Mouse (Mus musculus): Measurements from ENCODE around the gene Leo1. TPM values are rescaled to one million over a fixed set of nuclear protein-coding genes. Genes with fewer than 3 reads are reported as not detected.
"Not testable (repeated sequence)": the region's sequence is repeated elsewhere in the genome, so short reads cannot be mapped to it uniquely, and the experiment has no call there.

Leo1 gene
- polyA plus RNA-seq, 1 experiment from 2014 or later, result 43.6 TPM

DNA sequence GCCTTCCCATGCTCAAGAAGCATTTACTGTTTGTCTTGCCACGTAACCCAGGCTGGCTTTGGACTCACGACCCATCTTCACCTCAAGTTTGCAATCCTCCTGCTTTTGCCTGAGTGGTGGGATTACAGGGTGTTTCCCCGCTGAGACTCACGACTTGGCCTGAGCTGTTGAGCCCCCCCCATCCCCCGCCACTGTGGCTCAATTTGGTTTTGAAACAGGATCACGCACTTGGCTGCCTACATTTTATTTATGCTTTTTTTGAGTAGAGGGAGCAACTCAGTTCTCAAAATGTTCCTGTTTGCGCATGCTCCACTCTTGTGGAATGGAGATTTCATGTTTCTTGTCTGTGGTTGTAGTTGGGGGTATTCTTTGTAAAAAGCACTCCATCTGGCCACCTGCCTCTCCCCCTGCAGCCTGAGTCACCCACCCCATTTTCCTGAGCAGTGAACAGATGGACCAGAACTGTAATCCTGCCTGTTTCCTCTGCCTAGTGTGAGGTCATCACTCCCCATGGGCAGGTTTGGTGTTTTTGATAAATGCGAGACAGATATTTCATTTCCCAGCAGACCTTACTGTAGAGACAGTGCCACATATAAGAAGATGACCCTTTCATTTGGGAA is 37.9 kb downstream of the Leo1 start:
- Histone ChIP-seq H3K4me1 (ENCODE audit: control insufficient read depth, insufficient read depth, low read length) (peaks cover 3% of the 10 kb centered on the region; the same call in 1 of the 2 replicates), H3K27ac (ENCODE audit: low read length) (no peak overlapping the region), H3K4me2 (ENCODE audit: low read length) (no peak overlapping the region), H3K4me3 (ENCODE audit: low read depth, low read length) (no peak overlapping the region), H3K36me3 (ENCODE audit: control insufficient read depth, insufficient read depth, low read length) (peaks cover 4% of the 10 kb centered on the region; the same call in 1 of the 2 replicates), H3K27me3 (ENCODE audit: control insufficient read depth, insufficient read depth, low read depth, low read length) (no peaks in the 10 kb centered on the region), H3K9me3 (replicated peaks; ENCODE audit: control insufficient read depth, low read length, poor library complexity, severe bottlenecking) (no peaks in the 10 kb centered on the region), H3K9ac (ENCODE audit: low read depth, low read length) (no peak overlapping the region)
- 39% methylated on average over 8 of the region's 8 CpGs for WGBS
- no peak for ATAC-seq

DNA sequence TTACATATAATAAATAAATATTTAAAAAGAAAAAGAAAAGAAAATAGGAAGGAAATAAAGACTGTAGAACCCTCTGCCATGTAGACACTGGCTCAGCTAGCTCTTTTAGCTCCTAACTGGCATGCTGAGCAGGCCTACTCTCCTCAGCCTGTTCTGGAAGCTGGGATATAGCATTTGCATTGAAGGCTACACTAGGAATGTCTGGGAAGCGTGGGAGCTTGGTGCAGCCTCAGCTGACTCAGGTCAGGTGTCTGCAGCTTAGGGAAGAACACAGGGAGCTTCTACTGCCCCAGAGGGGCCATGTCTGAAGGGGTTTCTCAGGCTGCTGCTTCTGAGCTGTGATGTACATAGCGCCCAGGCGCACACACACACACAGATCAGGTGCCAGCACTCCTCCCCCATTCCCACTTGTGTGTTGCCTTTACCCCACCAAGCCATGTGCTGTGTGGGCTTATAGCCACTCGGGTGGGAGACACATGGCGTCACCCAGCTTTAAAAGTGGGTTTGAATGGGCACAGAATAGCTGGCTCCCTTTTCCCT is 39.3 kb downstream of the Leo1 start:
- Histone ChIP-seq H3K4me1 (ENCODE audit: control insufficient read depth, insufficient read depth, low read length) (peaks cover 3% of the 10 kb centered on the region; the same call in 1 of the 2 replicates), H3K4me2 (ENCODE audit: low read length) (no peak overlapping the region), H3K27me3 (ENCODE audit: control insufficient read depth, insufficient read depth, low read depth, low read length) (no peaks in the 10 kb centered on the region), H3K36me3 (ENCODE audit: control insufficient read depth, insufficient read depth, low read length) (0 out of 2 replicates have a peak, but pooled peaks cover 2% of the 10 kb centered on the region), H3K9me3 (replicated peaks; ENCODE audit: control insufficient read depth, low read length, poor library complexity, severe bottlenecking) (no peaks in the 10 kb centered on the region), H3K27ac (ENCODE audit: low read length) (no peak overlapping the region), H3K9ac (ENCODE audit: low read depth, low read length) (no peak overlapping the region), H3K4me3 (ENCODE audit: low read depth, low read length) (no peak overlapping the region)
- ATAC-seq, result no peak
- WGBS, result 89% methylated on average over 5 of the region's 5 CpGs

DNA sequence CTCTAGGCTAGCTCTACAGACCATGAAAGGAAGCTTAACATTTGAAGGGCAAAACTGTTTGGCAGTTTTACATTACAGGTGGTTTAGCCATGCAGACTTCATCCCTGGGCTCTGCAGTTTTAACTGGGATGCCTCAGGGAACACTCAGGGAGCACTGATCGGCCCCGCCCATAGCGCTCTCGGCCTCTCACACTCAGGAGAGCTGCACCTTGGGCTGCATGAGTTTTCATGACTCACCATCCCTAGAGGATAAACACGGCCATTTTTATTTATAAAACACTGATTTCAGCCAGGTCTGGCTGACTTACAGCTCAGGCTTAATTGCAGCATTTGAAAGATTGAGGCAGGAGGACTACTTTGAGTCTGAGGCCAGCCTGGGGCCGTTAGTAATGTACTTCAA is 43.9 kb downstream of the Leo1 start:
- H3K4me1 ChIP-seq (ENCODE audit: control insufficient read depth, insufficient read depth, low read length), result no peaks in the 10 kb centered on the region
- H3K4me2 ChIP-seq (ENCODE audit: low read length), result no peak overlapping the region
- H3K27ac ChIP-seq (ENCODE audit: low read length), result no peak overlapping the region
- H3K4me3 ChIP-seq (ENCODE audit: low read depth, low read length), result no peak overlapping the region
- 86% methylated on average over 6 of the region's 6 CpGs for WGBS
- H3K27me3 ChIP-seq (ENCODE audit: control insufficient read depth, insufficient read depth, low read depth, low read length), result no peaks in the 10 kb centered on the region
- H3K36me3 ChIP-seq (ENCODE audit: control insufficient read depth, insufficient read depth, low read length), result 0 out of 2 replicates have a peak, but pooled peaks cover 2% of the 10 kb centered on the region
- ATAC-seq, result no peak
- H3K9me3 ChIP-seq (replicated peaks; ENCODE audit: control insufficient read depth, low read length, poor library complexity, severe bottlenecking), result no peaks in the 10 kb centered on the region
- no peak overlapping the region for H3K9ac ChIP-seq (ENCODE audit: low read depth, low read length)

DNA sequence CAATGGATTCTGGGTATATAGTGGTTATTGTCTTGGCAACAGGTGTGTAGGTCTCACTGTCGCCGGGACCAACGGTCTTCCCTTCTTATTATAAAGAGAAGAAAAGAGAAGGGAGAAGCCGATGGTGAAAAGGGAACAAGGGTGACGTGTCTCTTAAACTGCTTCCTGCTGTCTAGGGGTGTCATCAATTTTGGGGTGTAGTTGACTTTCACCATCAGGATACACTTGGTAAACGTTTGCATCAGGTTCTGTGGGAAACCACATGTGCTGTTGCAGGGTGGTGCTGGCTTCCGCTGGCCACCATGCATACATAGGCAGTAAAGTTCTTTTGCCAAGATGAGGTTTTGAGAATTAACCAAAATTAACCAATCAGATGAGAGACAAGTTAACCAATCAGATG is 46.9 kb downstream of the Leo1 start:
- not testable (repeated sequence) for H3K9me3 ChIP-seq (replicated peaks; ENCODE audit: control insufficient read depth, low read length, poor library complexity, severe bottlenecking); H3K4me2 ChIP-seq (ENCODE audit: low read length); H3K36me3 ChIP-seq (ENCODE audit: control insufficient read depth, insufficient read depth, low read length); H3K27me3 ChIP-seq (ENCODE audit: control insufficient read depth, insufficient read depth, low read depth, low read length); ATAC-seq; H3K27ac ChIP-seq (ENCODE audit: low read length); H3K4me1 ChIP-seq (ENCODE audit: control insufficient read depth, insufficient read depth, low read length); H3K4me3 ChIP-seq (ENCODE audit: low read depth, low read length); H3K9ac ChIP-seq (ENCODE audit: low read depth, low read length)
- 96% methylated on average over 7 of the region's 7 CpGs for WGBS

DNA sequence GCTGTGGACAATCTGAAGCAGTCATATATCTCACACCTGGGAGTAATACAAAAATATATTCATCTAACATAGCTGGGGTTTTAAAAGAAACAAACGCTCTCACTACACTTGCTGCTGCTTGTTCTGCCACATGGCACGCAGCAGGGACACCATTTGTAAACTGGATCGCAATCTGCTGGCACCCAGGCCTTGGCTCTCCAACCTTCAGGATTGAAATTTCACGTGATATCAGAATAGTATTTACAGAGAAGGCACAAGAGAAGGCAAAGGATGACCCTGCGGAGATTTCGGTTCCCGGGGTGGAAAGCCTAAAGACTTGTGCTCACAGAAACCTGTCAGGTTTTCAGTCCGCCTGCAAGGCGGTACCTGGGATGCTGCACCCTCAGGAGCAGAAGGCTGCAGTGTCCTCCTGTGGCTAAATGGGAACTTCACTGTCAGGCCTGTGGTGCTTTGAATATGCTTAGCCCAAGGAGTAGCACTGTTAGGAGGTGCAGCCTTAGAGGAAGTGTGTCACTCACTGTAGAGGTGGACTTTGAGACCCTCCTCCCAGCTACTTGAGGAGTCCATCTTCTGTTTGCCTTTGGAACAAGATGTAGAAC is 53.2 kb downstream of the Leo1 start:
- H3K27ac ChIP-seq (ENCODE audit: low read length), result no peak overlapping the region
- H3K4me1 ChIP-seq (ENCODE audit: control insufficient read depth, insufficient read depth, low read length), result no peaks in the 10 kb centered on the region
- peaks cover 8% of the 10 kb centered on the region for H3K36me3 ChIP-seq (ENCODE audit: control insufficient read depth, insufficient read depth, low read length)
- no peak overlapping the region for H3K4me3 ChIP-seq (ENCODE audit: low read depth, low read length)
- H3K9me3 ChIP-seq (replicated peaks; ENCODE audit: control insufficient read depth, low read length, poor library complexity, severe bottlenecking), result no peaks in the 10 kb centered on the region
- H3K9ac ChIP-seq (ENCODE audit: low read depth, low read length), result no peak overlapping the region
- no peak overlapping the region for H3K4me2 ChIP-seq (ENCODE audit: low read length)
- no peaks in the 10 kb centered on the region for H3K27me3 ChIP-seq (ENCODE audit: control insufficient read depth, insufficient read depth, low read depth, low read length)
- no peak for ATAC-seq
- 88% methylated on average over 9 of the region's 9 CpGs for WGBS

DNA sequence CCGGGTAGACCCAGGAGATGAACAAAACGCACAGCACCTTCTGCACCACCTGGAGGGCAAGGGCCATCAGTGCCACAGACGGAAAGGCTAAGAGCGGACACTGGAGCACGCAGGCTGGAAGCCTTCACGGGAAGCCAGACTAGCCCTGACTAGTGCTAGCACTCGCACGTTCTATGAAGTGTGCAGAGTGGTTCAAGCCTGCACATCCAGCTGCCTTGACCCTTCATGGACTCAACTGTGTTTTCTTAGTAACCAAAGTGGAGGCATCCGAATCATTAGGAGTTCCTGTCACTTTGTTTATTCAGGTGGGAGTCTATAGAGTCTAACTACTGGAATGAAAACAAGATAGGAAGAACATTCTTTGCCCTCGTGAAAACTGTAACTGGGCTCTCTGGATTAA is 54.6 kb downstream of the Leo1 start:
- H3K9me3 ChIP-seq (replicated peaks; ENCODE audit: control insufficient read depth, low read length, poor library complexity, severe bottlenecking), result no peaks in the 10 kb centered on the region
- H3K4me1 ChIP-seq (ENCODE audit: control insufficient read depth, insufficient read depth, low read length), result no peaks in the 10 kb centered on the region
- no peaks in the 10 kb centered on the region for H3K27me3 ChIP-seq (ENCODE audit: control insufficient read depth, insufficient read depth, low read depth, low read length)
- WGBS, result 87% methylated on average over 10 of the region's 10 CpGs
- H3K27ac ChIP-seq (ENCODE audit: low read length), result no peak overlapping the region
- H3K4me2 ChIP-seq (ENCODE audit: low read length), result no peak overlapping the region
- peaks cover 10% of the 10 kb centered on the region for H3K36me3 ChIP-seq (ENCODE audit: control insufficient read depth, insufficient read depth, low read length)
- H3K4me3 ChIP-seq (ENCODE audit: low read depth, low read length), result no peak overlapping the region
- H3K9ac ChIP-seq (ENCODE audit: low read depth, low read length), result no peak overlapping the region
- no peak for ATAC-seq

DNA sequence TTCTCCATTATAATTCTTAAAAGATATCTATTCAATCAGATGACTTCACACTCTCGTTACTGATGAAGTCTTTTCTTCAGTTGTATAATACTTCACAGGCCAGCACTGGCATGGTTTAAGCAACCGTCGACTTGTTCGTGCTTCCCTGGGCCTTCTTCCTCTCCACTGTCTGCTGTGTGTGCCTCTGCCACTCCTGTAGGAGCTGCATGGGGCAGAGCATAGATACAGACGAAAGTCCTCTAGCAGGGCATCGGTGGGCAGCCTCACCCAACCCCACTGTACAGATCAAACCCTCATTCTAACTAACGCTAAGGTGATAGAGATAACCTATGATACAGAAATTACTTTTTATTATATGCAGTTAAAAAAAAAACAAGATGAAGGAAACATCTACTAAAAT is 57.2 kb downstream of the Leo1 start:
- H3K27me3 ChIP-seq (ENCODE audit: control insufficient read depth, insufficient read depth, low read depth, low read length), result no peaks in the 10 kb centered on the region
- no peak overlapping the region for H3K4me2 ChIP-seq (ENCODE audit: low read length)
- no peak for ATAC-seq
- no peak overlapping the region for H3K4me3 ChIP-seq (ENCODE audit: low read depth, low read length)
- H3K9ac ChIP-seq (ENCODE audit: low read depth, low read length), result no peak overlapping the region
- H3K9me3 ChIP-seq (replicated peaks; ENCODE audit: control insufficient read depth, low read length, poor library complexity, severe bottlenecking), result no peaks in the 10 kb centered on the region
- no peak overlapping the region for H3K27ac ChIP-seq (ENCODE audit: low read length)
- peaks cover 20% of the 10 kb centered on the region for H3K36me3 ChIP-seq (ENCODE audit: control insufficient read depth, insufficient read depth, low read length)
- WGBS, result 93% methylated on average over 7 of the region's 7 CpGs
- H3K4me1 ChIP-seq (ENCODE audit: control insufficient read depth, insufficient read depth, low read length), result no peaks in the 10 kb centered on the region

DNA sequence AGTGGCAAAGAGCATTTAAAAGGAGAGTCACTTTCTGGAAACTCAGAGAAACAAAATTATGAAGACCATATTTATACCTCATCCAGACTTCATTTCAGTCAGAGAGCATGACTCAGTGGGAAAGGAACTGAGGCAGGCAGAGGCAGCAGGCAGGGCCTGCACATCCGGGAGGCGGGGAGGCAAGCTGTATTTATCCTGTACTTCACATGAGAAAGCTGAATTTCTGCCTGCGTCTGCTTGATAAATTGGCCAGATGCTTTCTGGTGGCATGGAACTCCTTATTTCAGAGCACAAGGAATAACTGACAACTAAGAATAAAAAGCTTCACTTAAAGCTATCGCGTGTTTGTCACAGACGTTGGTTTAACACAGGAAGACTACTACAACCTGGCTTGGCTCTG is 63.0 kb downstream of the Leo1 start:
- H3K27ac ChIP-seq (ENCODE audit: low read length), result no peak overlapping the region
- no peak for ATAC-seq
- no peak overlapping the region for H3K9ac ChIP-seq (ENCODE audit: low read depth, low read length)
- H3K4me2 ChIP-seq (ENCODE audit: low read length), result no peak overlapping the region
- no peaks in the 10 kb centered on the region for H3K27me3 ChIP-seq (ENCODE audit: control insufficient read depth, insufficient read depth, low read depth, low read length)
- H3K9me3 ChIP-seq (replicated peaks; ENCODE audit: control insufficient read depth, low read length, poor library complexity, severe bottlenecking), result no peaks in the 10 kb centered on the region
- H3K36me3 ChIP-seq (ENCODE audit: control insufficient read depth, insufficient read depth, low read length), result peaks cover 34% of the 10 kb centered on the region
- H3K4me1 ChIP-seq (ENCODE audit: control insufficient read depth, insufficient read depth, low read length), result no peaks in the 10 kb centered on the region
- WGBS, result 97% methylated on average over 6 of the region's 6 CpGs
- H3K4me3 ChIP-seq (ENCODE audit: low read depth, low read length), result no peak overlapping the region

DNA sequence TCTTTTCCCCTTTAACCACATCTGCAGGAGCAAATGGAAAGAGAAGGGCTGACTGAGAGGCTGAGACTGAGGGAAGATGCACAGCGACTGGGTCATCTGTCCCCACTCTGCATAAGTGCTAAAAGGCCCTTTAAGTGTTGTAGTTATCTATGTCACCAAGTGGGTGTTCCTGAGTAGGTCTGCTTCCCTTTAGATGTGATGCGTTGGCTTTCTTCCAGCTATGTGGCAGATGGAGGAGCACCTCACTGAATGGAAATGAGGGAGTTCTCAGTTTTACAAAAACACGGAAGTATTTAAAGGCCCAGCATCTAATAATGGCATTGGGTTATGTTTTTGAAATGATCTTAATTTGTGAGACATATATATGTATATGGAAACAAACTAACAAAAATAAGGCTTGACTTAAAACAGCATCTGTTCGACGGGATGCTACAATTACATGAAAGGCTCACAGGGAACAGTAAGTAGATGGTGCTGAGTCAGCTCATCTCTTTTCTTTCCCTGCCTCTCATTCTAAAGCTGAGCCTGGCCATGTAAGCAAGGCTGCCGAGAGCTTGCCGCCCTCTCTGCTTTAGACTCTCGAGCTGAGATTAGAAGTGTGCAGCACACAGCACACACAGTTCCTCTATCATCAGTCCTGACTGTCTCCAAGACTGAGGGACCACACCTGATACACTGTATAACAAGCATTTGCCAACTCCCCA is 70.1 kb downstream of the Leo1 start:
- H3K4me3 ChIP-seq (ENCODE audit: low read depth, low read length), result no peak overlapping the region
- H3K4me2 ChIP-seq (ENCODE audit: low read length), result no peak overlapping the region
- H3K27me3 ChIP-seq (ENCODE audit: control insufficient read depth, insufficient read depth, low read depth, low read length), result no peaks in the 10 kb centered on the region
- H3K27ac ChIP-seq (ENCODE audit: low read length), result no peak overlapping the region
- WGBS, result 73% methylated on average over 8 of the region's 8 CpGs
- no peak for ATAC-seq
- no peaks in the 10 kb centered on the region for H3K9me3 ChIP-seq (replicated peaks; ENCODE audit: control insufficient read depth, low read length, poor library complexity, severe bottlenecking)
- no peak overlapping the region for H3K9ac ChIP-seq (ENCODE audit: low read depth, low read length)
- peaks cover 18% of the 10 kb centered on the region for H3K36me3 ChIP-seq (ENCODE audit: control insufficient read depth, insufficient read depth, low read length)
- no peaks in the 10 kb centered on the region for H3K4me1 ChIP-seq (ENCODE audit: control insufficient read depth, insufficient read depth, low read length)

All from midbrain, embryonic 16.5 days (tissue).